Mouse (Mus musculus): ENCODE data around the gene Pemt. TPM values are rescaled to one million over a fixed set of nuclear protein-coding genes. Genes with fewer than 3 reads are reported as not detected.

The Pemt gene
- polyA plus RNA-seq, 1 experiment: 2.5 TPM

GRCm38 (mm10) chr11:59977831-59978230, 68.5 kb downstream of the Pemt start:
- Histone ChIP-seq H3K36me3 (ENCODE audit: control insufficient read depth, insufficient read depth, low read length) (no peaks in the 10 kb centered on the region), H3K4me1 (ENCODE audit: control insufficient read depth, insufficient read depth, insufficient read length) (no peaks in the 10 kb centered on the region), H3K27ac (ENCODE audit: insufficient read depth, low read length) (no peak overlapping the region), H3K27me3 (ENCODE audit: control insufficient read depth, insufficient read depth, low read length) (no peaks in the 10 kb centered on the region), H3K4me3 (ENCODE audit: extremely low read depth, insufficient read depth, insufficient read length) (no peak overlapping the region)
- TF ChIP-seq CTCF (IDR thresholded peaks at IDR 0.05; ENCODE audit: extremely low read depth, insufficient read depth, insufficient read length, insufficient replicate concordance) (no peak), POLR2A (IDR thresholded peaks at IDR 0.05; ENCODE audit: low read depth, low read length) (no peak)
- WGBS: 82% methylated on average over 5 of the region's 5 CpGs
- no peak for DNase-seq (ENCODE audit: low read depth in 1 of 2, low spot score in 2 of 2)

GRCm38 (mm10) chr11:59975241-59975640, 71.0 kb downstream of the Pemt start:
- TF ChIP-seq CTCF (IDR thresholded peaks at IDR 0.05; ENCODE audit: extremely low read depth, insufficient read depth, insufficient read length, insufficient replicate concordance) (no peak), POLR2A (IDR thresholded peaks at IDR 0.05; ENCODE audit: low read depth, low read length) (no peak)
- Histone ChIP-seq H3K4me1 (ENCODE audit: control insufficient read depth, insufficient read depth, insufficient read length) (no peaks in the 10 kb centered on the region), H3K36me3 (ENCODE audit: control insufficient read depth, insufficient read depth, low read length) (no peaks in the 10 kb centered on the region), H3K27ac (ENCODE audit: insufficient read depth, low read length) (no peak overlapping the region), H3K4me3 (ENCODE audit: extremely low read depth, insufficient read depth, insufficient read length) (no peak overlapping the region), H3K27me3 (ENCODE audit: control insufficient read depth, insufficient read depth, low read length) (no peaks in the 10 kb centered on the region)
- no peak for DNase-seq (ENCODE audit: low read depth in 1 of 2, low spot score in 2 of 2)
- WGBS: 78% methylated on average over 10 of the region's 10 CpGs

- no peak overlapping the region for H3K4me3 ChIP-seq (ENCODE audit: extremely low read depth, insufficient read depth, insufficient read length)
- WGBS: 83% methylated on average over 5 of the region's 5 CpGs
- no peak overlapping the region for H3K27ac ChIP-seq (ENCODE audit: insufficient read depth, low read length)
- no peak for DNase-seq (ENCODE audit: low read depth in 1 of 2, low spot score in 2 of 2)
- TF ChIP-seq POLR2A (IDR thresholded peaks at IDR 0.05; ENCODE audit: low read depth, low read length) (no peak), CTCF (IDR thresholded peaks at IDR 0.05; ENCODE audit: extremely low read depth, insufficient read depth, insufficient read length, insufficient replicate concordance) (no peak)
- no peaks in the 10 kb centered on the region for H3K4me1 ChIP-seq (ENCODE audit: control insufficient read depth, insufficient read depth, insufficient read length)
- no peaks in the 10 kb centered on the region for H3K36me3 ChIP-seq (ENCODE audit: control insufficient read depth, insufficient read depth, low read length)
- no peaks in the 10 kb centered on the region for H3K27me3 ChIP-seq (ENCODE audit: control insufficient read depth, insufficient read depth, low read length)
These were observed 72.9 kb downstream of the Pemt start for GRCm38 (mm10) chr11:59973389-59973788.

GRCm38 (mm10) chr11:59971691-59972090, 74.6 kb downstream of the Pemt start:
- no peaks in the 10 kb centered on the region for H3K27me3 ChIP-seq (ENCODE audit: control insufficient read depth, insufficient read depth, low read length)
- no peak overlapping the region for H3K27ac ChIP-seq (ENCODE audit: insufficient read depth, low read length)
- no peaks in the 10 kb centered on the region for H3K36me3 ChIP-seq (ENCODE audit: control insufficient read depth, insufficient read depth, low read length)
- no peaks in the 10 kb centered on the region for H3K4me1 ChIP-seq (ENCODE audit: control insufficient read depth, insufficient read depth, insufficient read length)
- no peak for DNase-seq (ENCODE audit: low read depth in 1 of 2, low spot score in 2 of 2)
- TF ChIP-seq POLR2A (IDR thresholded peaks at IDR 0.05; ENCODE audit: low read depth, low read length) (no peak), CTCF (IDR thresholded peaks at IDR 0.05; ENCODE audit: extremely low read depth, insufficient read depth, insufficient read length, insufficient replicate concordance) (no peak)
- H3K4me3 ChIP-seq (ENCODE audit: extremely low read depth, insufficient read depth, insufficient read length): no peak overlapping the region
- WGBS: 82% methylated on average over 2 of the region's 2 CpGs

- TF ChIP-seq POLR2A (IDR thresholded peaks at IDR 0.05; ENCODE audit: low read depth, low read length) (no peak), CTCF (IDR thresholded peaks at IDR 0.05; ENCODE audit: extremely low read depth, insufficient read depth, insufficient read length, insufficient replicate concordance) (no peak)
- Histone ChIP-seq H3K36me3 (ENCODE audit: control insufficient read depth, insufficient read depth, low read length) (no peaks in the 10 kb centered on the region), H3K27ac (ENCODE audit: insufficient read depth, low read length) (no peak overlapping the region), H3K27me3 (ENCODE audit: control insufficient read depth, insufficient read depth, low read length) (no peaks in the 10 kb centered on the region), H3K4me3 (ENCODE audit: extremely low read depth, insufficient read depth, insufficient read length) (no peak overlapping the region), H3K4me1 (ENCODE audit: control insufficient read depth, insufficient read depth, insufficient read length) (no peaks in the 10 kb centered on the region)
- WGBS: 93% methylated on average over 5 of the region's 5 CpGs
- DNase-seq (ENCODE audit: low read depth in 1 of 2, low spot score in 2 of 2): no peak
These were observed 75.5 kb downstream of the Pemt start for GRCm38 (mm10) chr11:59970780-59971179.

- Histone ChIP-seq H3K27ac (ENCODE audit: insufficient read depth, low read length) (no peak overlapping the region), H3K4me3 (ENCODE audit: extremely low read depth, insufficient read depth, insufficient read length) (no peak overlapping the region), H3K36me3 (ENCODE audit: control insufficient read depth, insufficient read depth, low read length) (no peaks in the 10 kb centered on the region), H3K27me3 (ENCODE audit: control insufficient read depth, insufficient read depth, low read length) (no peaks in the 10 kb centered on the region), H3K4me1 (ENCODE audit: control insufficient read depth, insufficient read depth, insufficient read length) (no peaks in the 10 kb centered on the region)
- no peak for DNase-seq (ENCODE audit: low read depth in 1 of 2, low spot score in 2 of 2)
- 100% methylated on average over 1 of the region's 1 CpGs for WGBS
- TF ChIP-seq POLR2A (IDR thresholded peaks at IDR 0.05; ENCODE audit: low read depth, low read length) (no peak), CTCF (IDR thresholded peaks at IDR 0.05; ENCODE audit: extremely low read depth, insufficient read depth, insufficient read length, insufficient replicate concordance) (no peak)
These were observed 78.5 kb downstream of the Pemt start for GRCm38 (mm10) chr11:59967765-59968164.

- no peak overlapping the region for H3K4me3 ChIP-seq (ENCODE audit: extremely low read depth, insufficient read depth, insufficient read length)
- no peaks in the 10 kb centered on the region for H3K27me3 ChIP-seq (ENCODE audit: control insufficient read depth, insufficient read depth, low read length)
- 34% methylated on average over 4 of the region's 4 CpGs for WGBS
- TF ChIP-seq CTCF (IDR thresholded peaks at IDR 0.05; ENCODE audit: extremely low read depth, insufficient read depth, insufficient read length, insufficient replicate concordance) (no peak), POLR2A (IDR thresholded peaks at IDR 0.05; ENCODE audit: low read depth, low read length) (no peak)
- H3K4me1 ChIP-seq (ENCODE audit: control insufficient read depth, insufficient read depth, insufficient read length): no peaks in the 10 kb centered on the region
- no peak for DNase-seq (ENCODE audit: low read depth in 1 of 2, low spot score in 2 of 2)
- H3K36me3 ChIP-seq (ENCODE audit: control insufficient read depth, insufficient read depth, low read length): no peaks in the 10 kb centered on the region; the same call in 1 of the 2 replicates
- H3K27ac ChIP-seq (ENCODE audit: insufficient read depth, low read length): no peak overlapping the region
These were observed 80.2 kb downstream of the Pemt start for GRCm38 (mm10) chr11:59966102-59966483.
